Mouse (Mus musculus): Measurements from ENCODE around the gene Aqp2.
A peak's percentile ranks its signal among the peaks of the same experiment; 100 is the strongest.

Gene Aqp2

DNA sequence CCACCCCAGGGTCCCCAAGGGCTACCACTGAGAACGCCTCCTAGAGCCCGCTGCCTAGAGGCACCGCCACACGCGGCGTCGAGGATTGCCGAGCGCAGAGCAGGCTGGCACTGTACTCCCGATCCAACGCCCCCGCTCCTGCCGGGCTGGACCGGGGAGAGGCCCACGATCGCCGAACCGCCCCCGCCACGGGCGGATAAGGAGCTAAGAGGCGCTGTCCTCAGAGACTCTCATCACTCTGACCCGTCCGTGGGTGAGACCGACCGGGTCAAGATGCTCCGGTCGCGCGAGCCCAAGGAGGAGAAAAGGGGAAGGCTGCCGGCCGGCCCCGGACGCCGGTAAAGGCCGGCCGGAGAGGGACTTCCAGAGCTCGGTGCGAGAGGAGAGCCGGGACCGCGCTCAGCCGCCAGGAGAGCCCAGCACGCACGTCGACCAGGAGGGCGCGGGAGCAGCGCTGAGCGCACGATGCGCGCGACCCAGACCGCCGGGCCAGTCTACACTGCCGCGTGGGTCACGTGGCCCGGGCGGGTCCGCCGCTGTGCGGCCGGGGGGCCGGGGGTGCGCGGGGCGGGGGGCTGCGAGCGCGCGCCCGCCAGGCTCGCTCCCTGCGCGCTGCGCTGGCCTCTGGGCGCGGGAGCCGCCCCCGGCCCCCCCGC is 11.7 kb downstream of the Aqp2 start, which contains the start of gene Aqp5:
TSS of gene Aqp5 (plus strand) at position 354 of the 656 bp plus-strand sequence.
- ATAC-seq (ENCODE audit: low TSS enrichment): no peak

DNA sequence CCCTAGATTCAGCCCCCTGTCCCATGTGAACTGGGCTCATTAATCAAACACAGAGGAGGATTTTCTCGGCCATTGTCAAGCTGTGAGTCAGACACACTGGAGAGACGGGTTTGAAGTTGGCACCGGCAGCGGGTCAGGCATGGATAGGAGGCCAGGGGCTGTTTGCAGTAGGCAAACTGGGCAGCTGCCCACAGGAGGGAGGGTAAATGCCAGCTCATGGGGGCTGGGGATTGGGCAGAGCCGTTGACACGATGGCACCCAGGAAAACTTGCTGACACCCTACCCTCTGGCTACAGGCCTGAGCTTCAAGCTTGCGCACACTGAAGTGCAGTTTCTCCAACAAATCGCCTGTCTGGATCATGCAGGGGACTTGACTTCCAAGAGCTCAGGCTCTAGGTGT is 13.3 kb downstream of the Aqp2 start:
- ATAC-seq (ENCODE audit: low TSS enrichment): no peak

DNA sequence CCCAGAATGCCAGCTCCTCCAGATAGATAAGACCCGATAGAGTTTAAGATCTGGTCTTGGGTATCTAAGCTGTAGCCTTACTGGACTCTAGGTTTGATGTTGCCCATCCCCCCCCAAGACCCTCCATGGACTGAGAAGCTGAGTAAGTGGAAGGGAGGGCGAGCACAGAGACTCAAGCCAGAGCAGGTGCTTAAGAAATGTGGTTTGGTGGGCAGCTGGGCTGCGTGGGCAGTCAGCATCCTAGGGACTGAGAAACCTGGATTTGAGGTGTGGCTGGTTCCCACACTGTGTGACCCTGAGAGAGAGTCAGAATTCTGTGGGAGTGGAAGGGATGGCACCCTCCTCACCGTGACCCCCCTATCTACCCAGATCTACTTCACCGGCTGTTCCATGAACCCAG is 14.0 kb downstream of the Aqp2 start:
- no peak for ATAC-seq (ENCODE audit: low TSS enrichment)

DNA sequence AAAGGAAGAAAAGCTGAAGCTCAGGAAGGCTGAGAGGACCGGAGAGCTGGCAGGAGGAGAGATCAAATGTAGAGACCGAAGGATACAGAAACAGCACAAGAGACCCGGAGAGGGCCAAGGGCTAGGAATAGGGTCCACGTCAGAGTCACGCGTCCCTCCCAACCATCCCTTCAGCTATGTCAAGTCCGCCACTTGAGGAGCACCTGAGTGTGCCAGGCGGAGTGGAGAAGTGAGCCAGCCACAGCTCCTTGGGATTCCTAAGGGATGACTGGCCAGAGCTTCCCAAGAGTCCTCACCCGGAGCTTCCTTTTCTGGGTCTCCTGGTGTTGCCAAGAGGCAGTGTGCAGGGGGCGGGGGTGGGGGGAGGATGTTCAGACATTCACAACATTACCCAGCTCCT is 16.1 kb downstream of the Aqp2 start:
- no peak for ATAC-seq (ENCODE audit: low TSS enrichment)

DNA sequence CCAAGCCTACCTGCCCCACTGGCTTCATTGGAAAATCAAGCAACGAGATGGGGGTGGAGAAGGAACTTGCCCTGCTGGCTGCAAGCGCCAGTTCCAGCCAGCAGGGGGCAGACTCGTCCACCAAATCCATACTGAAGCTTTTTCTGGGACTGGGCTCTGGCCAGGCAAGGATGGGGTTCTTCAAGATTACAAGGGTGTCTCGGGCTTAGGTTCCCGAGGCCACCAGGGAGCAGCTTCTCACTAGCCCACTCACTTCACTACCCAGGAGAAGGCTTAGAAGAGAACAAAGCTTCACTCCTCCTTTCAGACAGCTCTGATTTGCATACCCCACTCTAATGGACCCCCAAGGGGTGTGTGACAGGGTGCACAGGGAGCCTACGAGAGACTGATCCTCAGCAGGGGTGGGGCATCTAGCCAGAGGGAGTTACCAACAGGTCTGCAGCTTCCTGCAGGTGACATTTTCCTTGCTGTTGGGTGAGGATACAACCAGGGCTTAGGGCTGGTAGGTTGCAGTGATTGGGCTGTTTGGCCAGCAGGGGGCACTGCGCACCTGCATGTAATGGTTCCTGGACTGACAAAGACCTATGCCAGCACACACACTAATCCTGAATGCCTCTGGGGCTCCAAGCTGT is 17.3 kb downstream of the Aqp2 start:
- ATAC-seq (ENCODE audit: low TSS enrichment): peak; percentile 79

DNA sequence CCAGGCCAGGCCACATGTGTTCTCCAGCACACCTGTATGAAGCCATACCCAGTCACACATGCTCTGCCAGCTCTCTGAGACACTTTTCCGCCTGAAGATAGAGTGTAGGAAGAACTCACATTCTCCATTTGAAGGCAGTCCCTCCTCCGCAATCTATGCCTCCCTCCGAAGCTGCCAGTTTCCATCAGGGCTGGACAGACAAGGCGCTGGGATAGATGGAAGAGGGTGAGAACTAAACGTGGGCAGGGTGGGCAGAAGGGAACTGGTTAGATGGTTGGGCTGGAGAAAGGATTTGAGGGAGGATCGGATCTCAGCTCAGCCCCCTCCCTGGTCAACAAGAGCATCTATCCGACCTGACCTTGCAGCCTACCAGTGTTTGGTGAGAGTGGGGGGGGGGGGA is 18.0 kb downstream of the Aqp2 start:
- ATAC-seq (ENCODE audit: low TSS enrichment): no peak

DNA sequence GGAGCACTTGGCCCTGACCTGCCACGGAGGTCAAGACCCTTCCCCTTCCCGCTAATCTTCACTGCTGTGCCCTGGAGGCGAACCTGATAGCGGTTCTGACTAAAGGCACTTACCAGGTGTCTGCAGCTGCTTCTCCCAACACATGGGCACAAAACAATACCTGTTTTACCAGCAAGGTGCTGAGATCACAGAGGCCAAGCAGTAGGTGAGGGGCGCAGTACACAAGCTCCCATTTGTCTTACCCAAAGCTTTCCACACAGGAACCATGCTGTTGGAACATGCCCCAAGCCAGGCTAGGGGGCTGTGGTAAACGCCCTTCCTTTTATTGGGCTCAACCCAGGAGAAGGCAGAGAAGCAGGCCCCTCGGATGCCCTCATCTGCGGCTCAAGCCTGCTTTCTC is 18.7 kb downstream of the Aqp2 start:
- ATAC-seq (ENCODE audit: low TSS enrichment): no peak

DNA sequence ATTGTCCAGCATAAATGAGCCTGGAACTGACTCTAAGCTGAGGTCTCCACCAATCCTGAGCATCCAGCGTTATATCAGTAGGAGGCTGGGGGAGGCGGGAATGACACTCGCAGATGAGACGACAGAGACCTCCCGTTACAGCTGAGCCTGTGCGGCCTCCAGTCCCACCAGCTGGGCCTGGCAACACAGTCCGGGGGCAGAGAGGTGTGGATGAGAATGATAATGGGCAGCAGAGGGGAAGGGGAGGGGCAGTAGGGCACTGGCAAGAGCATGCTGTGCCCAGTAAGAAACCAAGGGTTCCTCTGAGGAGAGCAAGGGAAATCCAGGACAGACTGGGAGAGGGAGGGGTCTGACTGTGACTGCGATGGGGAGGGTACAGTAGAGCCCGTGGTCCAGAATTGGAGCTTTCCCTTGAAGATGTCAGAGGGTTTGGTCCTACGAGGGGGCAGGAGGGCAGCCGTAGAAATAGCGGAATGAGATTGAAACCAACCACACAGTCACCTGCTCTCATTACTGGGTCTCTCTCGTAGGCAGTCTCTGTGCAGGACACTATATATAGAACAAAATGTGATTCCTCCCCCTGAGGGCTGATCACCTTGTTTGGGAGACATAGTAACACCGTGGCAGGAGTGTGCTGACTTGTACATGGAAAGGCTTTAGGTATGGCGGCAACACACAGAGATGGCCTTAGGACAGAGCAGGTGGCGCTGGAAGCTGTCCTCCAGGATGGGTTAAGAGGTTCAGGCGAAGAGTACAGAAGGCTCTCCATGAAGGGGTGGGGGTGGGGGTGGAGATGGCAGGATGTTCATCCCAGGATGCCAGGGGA is 20.6 kb downstream of the Aqp2 start:
- ATAC-seq (ENCODE audit: low TSS enrichment): no peak

DNA sequence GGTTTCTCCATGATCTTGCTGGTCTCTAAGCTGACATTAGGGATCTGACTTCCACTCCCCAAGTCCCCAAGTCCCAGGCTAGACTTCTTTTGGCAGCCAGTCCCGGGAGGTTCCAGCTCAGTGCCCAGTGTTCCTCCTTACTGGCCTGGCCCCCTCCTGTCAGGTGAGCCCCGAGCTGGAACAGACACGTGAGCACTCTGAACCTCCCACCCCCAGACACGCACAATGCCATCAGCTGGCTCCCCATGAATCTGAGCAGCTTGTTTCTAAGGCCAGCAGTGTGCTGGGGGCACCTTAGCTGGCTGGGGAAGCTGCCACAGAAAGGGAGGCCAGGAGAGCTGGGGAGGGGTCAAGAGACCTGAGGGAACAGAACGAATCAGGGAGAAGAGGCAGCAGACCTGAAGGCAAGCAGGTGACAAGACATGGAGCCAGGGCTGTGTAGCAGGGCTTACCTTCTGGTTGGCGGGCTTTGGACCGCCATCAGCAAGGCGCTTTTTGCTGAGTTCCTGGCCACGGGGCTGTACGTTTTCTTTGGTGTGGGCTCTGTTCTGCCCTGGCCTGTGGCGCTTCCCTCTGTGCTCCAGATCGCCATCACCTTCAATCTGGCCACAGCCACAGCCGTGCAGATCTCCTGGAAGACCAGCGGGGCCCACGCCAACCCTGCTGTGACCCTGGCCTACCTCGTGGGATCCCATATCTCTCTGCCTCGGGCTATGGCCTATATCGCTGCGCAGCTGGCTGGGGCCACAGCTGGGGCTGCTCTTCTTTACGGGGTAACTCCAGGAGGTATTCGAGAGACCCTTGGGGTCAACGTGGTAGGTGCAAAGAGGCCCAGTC is 22.3 kb downstream of the Aqp2 start, which contains the start of gene Aqp6:
TSS of gene Aqp6 (plus strand) at position 415 of the 837 bp plus-strand sequence.
- no peak for ATAC-seq (ENCODE audit: low TSS enrichment)

DNA sequence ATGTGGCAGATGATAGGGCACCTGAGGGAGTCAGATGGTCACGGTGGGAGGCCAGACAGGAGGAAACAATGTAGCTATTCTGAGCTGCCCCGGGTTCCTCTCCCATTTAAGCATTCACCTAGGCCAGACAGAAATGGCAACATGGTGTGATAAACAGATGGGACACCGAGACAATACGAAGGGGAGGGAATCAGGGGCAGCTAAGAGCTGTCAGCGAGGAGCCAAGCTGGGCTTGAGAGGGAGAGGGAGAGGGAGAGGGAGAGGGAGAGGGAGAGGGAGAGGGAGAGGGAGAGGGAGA is 22.9 kb downstream of the Aqp2 start:
- no peak for ATAC-seq (ENCODE audit: low TSS enrichment)

DNA sequence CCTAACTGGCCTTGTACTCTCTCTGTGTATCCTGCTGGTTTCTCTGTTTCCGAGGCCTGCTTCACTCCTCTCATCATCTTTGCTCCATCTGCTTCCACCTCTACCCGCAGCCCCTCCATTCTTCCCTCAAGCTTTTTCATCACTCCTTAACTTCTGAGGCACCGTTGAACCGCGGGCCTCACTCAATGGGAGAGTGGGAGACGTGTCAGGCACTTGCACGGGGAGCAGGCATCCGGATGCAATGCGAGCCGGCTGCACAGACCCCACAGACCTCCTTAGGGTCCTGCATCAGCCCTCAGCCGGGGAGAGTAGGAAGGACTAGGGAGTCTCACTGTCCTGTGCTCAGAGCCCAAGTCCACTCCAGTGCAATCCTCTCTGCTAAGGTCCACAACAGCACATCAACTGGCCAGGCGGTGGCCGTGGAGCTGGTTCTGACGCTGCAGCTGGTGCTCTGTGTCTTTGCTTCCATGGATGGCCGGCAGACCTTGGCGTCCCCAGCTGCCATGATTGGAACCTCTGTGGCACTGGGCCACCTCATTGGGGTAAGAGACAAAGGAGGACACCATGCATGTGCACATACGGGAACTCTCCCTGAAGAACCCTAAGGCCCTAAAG is 23.5 kb downstream of the Aqp2 start:
- no peak for ATAC-seq (ENCODE audit: low TSS enrichment)

DNA sequence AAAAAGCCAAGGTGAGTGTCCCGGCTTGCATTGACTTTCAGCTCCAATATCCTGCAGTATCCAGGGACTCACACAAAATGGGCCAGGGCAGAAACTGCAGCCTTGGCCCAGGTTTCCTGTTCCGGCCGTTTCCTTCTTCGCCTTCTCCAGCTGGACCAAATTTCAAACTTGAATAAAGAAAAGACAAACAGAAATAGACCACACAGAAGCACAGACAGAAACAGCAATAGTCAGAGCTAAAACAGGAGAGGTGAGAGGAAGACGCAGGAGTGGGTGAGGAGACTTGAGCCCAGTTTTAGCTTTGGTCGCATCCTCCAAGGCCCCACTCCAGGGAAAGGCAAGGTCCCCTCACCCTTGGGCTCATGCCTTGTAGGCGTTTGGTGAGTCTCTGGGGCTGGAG is 24.4 kb downstream of the Aqp2 start:
- ATAC-seq (ENCODE audit: low TSS enrichment): peak; percentile 42

DNA sequence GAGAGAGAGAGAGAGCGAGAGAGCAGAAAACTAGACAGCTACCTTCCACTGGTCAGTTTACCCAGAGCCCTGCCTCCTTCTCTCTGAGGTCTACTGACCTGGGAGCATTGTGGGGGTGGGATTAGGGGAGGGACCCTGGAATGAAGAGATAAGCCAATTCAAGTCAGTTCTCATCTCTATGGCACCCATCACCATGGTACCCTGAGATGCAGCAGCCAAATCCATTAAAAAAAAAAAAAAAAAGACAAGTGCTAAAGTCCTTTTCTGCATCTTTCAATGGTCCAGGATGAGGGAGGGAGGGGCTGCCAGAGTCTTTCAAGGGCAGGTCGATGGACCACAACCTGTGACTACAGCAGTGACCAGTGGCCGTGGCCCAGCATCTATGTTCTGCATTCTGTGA is 26.7 kb downstream of the Aqp2 start:
- no peak for ATAC-seq (ENCODE audit: low TSS enrichment)

DNA sequence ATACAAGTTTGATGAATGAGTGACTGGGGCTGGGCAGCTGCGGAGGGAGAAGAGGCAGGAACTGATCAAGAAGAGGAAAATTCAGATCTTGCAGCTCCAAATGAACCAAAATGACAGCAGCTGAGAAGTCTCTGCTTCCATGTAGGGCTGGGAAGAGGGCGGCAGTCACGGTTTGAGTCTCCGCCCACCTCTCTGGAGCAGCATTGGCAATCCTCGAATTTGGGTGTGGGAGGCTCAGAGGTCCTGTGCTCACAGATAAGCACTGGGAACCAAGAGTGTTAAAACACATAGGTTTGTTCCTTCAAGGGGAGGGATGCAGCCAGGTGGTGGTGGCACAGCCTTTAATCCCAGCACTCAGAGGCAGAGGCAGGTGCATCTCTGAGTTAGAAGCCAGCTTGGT is 27.7 kb downstream of the Aqp2 start:
- ATAC-seq (ENCODE audit: low TSS enrichment): peak; percentile 74

DNA sequence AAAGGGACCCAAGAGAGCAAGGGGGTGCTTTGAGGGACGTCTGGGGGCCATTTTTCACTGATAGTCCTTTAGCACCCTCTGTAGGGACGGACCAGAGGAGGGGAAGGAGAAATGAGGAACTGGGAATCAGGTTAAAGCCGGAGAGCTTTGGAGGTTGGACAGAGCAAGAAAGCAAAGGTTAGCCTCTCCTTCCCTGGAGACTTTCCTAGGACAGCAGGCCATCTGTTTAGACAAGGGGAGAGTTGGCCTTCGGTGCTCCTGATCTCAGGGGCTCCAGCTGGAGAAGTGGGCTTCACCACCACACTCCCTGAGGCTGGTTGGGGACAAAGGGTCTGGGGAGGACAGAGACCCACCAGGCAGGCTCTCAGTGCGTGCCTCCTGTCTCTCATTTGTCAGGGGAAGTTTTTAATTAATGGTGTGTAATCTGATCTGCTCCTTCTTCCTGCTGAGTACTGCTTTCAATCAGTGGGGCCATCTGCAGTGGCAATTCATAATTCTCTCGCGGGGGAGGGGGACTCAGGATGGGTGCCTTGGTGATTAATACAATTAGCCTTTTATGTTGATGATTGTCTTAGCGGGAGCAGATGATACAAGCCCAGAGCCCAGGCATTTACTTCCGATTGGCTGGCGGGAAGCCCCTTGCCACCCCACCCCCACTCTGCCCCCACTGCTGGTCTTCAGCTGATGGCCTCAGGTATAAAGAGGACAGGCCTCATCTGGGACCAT is 28.7 kb downstream of the Aqp2 start:
- ATAC-seq (ENCODE audit: low TSS enrichment): no peak

DNA sequence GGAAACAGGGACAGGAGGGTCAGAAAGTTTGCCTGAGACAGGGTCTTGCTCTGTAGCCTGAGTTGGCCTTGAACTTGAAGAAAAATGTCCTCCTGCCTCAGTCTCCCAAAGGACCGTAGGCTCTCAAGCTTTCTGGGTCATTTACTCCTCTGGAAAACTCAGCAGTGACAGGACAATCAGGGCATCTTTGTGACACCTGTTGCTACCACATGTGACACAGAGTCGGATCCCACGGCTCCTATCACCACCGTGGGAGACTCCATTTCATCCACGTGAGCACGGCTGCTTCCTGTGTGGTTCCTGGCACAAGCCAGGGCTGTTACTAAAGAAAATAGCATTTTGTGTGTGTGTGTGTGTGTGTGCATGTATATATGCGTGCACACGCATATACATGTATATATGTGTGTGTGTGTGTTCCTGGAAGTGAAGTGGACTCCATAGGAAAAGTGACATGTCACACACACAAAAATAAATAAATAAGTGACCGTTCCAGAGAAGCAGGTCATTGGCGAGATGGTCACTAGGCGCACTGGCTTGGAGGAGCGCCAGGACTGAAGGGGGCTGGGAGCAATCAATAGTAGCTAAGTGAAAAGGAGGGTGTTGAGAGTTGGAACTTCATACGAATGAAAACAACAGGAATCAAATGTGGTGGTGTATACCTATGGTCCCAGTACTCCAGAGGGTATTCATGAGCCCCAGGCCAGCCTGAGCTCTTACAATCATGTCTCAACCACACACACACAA is 29.7 kb downstream of the Aqp2 start:
- ATAC-seq (ENCODE audit: low TSS enrichment): no peak

DNA sequence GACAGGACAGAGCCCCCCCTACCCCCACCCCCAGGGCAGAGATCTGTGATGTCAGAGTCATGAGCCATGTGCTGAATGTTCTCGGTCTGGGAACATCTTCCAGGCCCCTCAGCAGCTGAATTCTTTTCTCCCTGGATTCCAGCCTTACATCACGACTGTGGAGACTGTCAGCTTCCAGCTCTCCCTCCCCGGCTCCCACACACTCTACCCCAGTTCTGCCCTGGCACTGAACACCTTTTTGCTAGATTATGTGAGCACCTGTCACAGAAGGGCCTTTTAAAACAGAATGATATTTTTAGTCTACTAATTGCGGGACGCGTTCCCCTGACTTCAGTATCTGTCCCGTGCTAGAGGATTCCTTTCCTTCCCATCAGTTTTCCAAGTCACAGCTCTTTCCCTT is 32.7 kb downstream of the Aqp2 start:
- peak; percentile 62 for ATAC-seq (ENCODE audit: low TSS enrichment)

DNA sequence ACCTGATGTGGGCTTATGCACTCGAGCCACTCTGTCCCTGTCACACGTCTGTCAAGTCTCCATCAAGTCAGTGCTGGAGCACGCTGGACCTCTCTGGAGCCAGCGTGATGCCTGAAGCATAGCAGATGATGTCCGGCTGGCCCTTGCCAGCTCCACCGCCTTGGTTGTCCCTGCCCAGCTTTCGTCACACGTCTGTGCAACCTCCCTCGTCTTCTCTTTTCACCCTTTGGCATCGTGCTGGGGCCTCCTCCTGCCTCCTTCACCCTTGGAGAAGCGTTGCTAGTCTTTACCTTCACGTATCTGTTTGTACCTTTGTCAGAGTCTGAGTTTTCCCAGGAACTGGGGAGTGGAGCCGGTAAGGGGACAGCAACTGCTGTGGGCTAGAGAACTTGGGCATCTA is 35.4 kb downstream of the Aqp2 start:
- ATAC-seq (ENCODE audit: low TSS enrichment): no peak

DNA sequence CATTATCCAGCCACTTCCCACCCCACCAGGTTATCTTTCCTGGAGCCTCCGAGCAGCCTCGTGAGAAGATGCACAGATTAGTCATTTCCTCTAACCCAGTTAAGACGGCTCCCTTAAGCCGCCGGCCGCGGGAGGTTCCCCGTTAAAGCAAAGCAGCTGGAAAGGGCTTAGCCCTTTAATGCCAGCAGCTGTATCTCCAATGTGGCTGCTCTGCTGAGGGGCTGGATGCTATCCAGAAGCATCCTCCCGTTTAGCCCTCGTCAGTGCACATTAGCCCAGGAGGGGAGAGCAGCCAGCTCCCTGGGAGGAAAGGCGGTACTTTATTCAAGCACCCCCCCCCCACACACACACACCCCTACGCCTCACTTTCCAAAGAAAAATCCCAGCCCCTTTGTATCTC is 35.9 kb downstream of the Aqp2 start:
- no peak; the same call in none of the 2 replicates for ATAC-seq (ENCODE audit: low TSS enrichment)

DNA sequence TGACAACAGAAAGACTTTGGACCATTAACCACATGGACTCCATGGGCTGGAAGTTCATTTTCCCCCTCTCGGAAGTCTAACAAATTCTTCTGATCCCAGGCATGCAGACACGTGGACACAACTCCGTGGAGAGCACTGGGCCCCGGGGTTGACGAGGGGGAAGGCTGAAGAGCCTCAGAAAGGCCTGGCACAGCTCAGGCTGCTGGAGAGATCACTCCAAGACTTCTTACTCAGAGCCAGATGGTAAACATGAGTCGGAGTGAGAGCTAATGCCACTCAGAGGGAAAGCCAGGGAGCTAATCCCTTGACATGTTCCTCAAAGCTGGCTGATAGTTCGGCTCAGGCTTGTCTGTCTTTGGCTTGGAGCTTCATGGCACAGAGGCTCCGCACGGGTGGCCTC is 36.4 kb downstream of the Aqp2 start:
- ATAC-seq (ENCODE audit: low TSS enrichment): no peak

Measured in frontal cortex, adult (tissue).